Mouse (Mus musculus) hindbrain, embryonic 13.5 days (tissue): Measurements from ENCODE around the gene Ppm1m. TPM values are rescaled to one million over a fixed set of nuclear protein-coding genes. Genes with fewer than 3 reads are reported as not detected.
"Not testable (repeated sequence)": the region's sequence is repeated elsewhere in the genome, so short reads cannot be mapped to it uniquely, and the experiment has no call there.

Source experiments
- ATAC-seq: fragments of 200-750 bp; cut with Nextera tagmentation; 2 replicates; pipeline ENCODE4 v1.8.0; 2017; ENCODE audit warnings: moderate TSS enrichment; ENCODE audit not compliant: low FRiP score
- H3K27ac ChIP-seq: fragments of 300-500 bp; sonication (generic); 2 replicates; pipeline ENCODE4 v1.5.1; 2015; ENCODE audit warnings: inconsistent platforms, mild to moderate bottlenecking, moderate library complexity
- H3K27me3 ChIP-seq: fragments of 300-500 bp; sonication (generic); 2 replicates; pipeline ENCODE4 v1.6.1; 2015; ENCODE audit warnings: mild to moderate bottlenecking, inconsistent platforms
- H3K36me3 ChIP-seq: fragments of 300-500 bp; sonication (generic); 2 replicates; pipeline ENCODE4 v1.6.1; 2015; ENCODE audit warnings: mild to moderate bottlenecking, inconsistent platforms
- H3K4me1 ChIP-seq: fragments of 300-500 bp; sonication (generic); replicated peaks from 2 replicates; pipeline ENCODE4 v1.6.1; 2015; ENCODE audit warnings: inconsistent platforms
- H3K4me2 ChIP-seq: fragments of 300-500 bp; sonication (generic); 2 replicates; pipeline ENCODE4 v1.6.1; 2015; ENCODE audit warnings: inconsistent platforms, mild to moderate bottlenecking, moderate library complexity
- H3K4me3 ChIP-seq: fragments of 300-500 bp; sonication (generic); 2 replicates; pipeline ENCODE4 v1.5.1; 2015; ENCODE audit warnings: mild to moderate bottlenecking, inconsistent platforms
- H3K9ac ChIP-seq: fragments of 300-500 bp; sonication (generic); 2 replicates; pipeline ENCODE4 v1.6.1; 2015; ENCODE audit warnings: mild to moderate bottlenecking, inconsistent platforms
- H3K9me3 ChIP-seq: fragments of 300-500 bp; sonication (generic); 2 replicates; pipeline ENCODE4 v1.6.1; 2016; ENCODE audit warnings: inconsistent platforms
- WGBS: fragments of 180-500 bp; shearing (Covaris S2); methylation state at CpG from one replicate; pipeline ENCODE4 v1.1.7; 2015; 5-methylcytosine and 5-hydroxymethylcytosine counted together
- polyA plus RNA-seq: library from polyadenylated mRNA; unstranded; fragments of >200 nt; fragmentation: Nextera tagmentation; extraction: Ambion mirVana; gene quantifications from 2 replicates; pipeline ENCODE4 v1.2.1, GENCODE M21; 2015

Ppm1m gene
- polyA plus RNA-seq, 1 experiment from 2014 or later, result 19.0 TPM

GRCm38 (mm10) chr9:106176769-106177168 lies 22.8 kb downstream of the Ppm1m start:
- Histone ChIP-seq H3K27ac (no peak overlapping the region), H3K9ac (no peak overlapping the region), H3K4me1 (peaks cover 43% of the 10 kb centered on the region), H3K9me3 (no peaks in the 10 kb centered on the region), H3K4me3 (no peak overlapping the region), H3K36me3 (peaks cover 51% of the 10 kb centered on the region), H3K4me2 (no peak overlapping the region), H3K27me3 (no peaks in the 10 kb centered on the region)
- ATAC-seq, result no peak
- 87% methylated on average over 5 of the region's 5 CpGs for WGBS

- peaks cover 43% of the 10 kb centered on the region for H3K4me1 ChIP-seq
- WGBS, result 82% methylated on average over 3 of the region's 3 CpGs
- no peak overlapping the region for H3K9ac ChIP-seq
- ATAC-seq, result no peak
- H3K4me3 ChIP-seq, result no peak overlapping the region
- no peak overlapping the region for H3K4me2 ChIP-seq
- H3K27me3 ChIP-seq, result no peaks in the 10 kb centered on the region
- H3K27ac ChIP-seq, result no peak overlapping the region
- H3K36me3 ChIP-seq, result peaks cover 40% of the 10 kb centered on the region
- H3K9me3 ChIP-seq, result no peaks in the 10 kb centered on the region
Measured at GRCm38 (mm10) chr9:106175552-106176200, 23.9 kb downstream of the Ppm1m start.

DNA sequence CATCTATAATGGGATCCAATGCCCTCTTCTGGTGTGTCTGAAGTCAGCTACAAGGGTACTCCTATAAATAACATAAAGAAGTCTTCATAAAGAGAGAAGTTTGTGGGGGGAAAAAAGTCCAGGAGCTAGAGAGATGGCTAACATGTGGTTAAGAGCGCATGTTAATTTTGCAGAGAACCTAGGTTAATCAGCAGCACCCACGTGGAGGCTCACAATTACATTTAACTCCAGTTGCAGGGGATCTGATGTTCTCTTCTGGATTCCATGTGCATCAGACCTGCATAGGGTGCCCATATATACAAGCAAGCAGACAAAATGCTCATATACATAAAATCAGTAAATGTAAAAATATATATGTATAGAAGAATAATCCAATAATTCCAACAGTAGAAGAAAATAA lies 26.2 kb downstream of the Ppm1m start:
- peak overlapping the region; percentile 71 for H3K4me2 ChIP-seq
- no peaks in the 10 kb centered on the region for H3K9me3 ChIP-seq
- H3K4me3 ChIP-seq, result peak overlapping the region; percentile 93
- no peak overlapping the region for H3K27ac ChIP-seq
- peaks cover 51% of the 10 kb centered on the region for H3K4me1 ChIP-seq
- ATAC-seq, result no peak
- WGBS, result 56% methylated on average over 2 of the region's 2 CpGs
- no peaks in the 10 kb centered on the region for H3K27me3 ChIP-seq
- peaks cover 19% of the 10 kb centered on the region for H3K36me3 ChIP-seq
- no peak overlapping the region for H3K9ac ChIP-seq

GRCm38 (mm10) chr9:106172527-106172926 lies 27.0 kb downstream of the Ppm1m start:
- ATAC-seq, result no peak
- H3K9ac ChIP-seq, result no peak overlapping the region
- no peak overlapping the region for H3K27ac ChIP-seq
- H3K4me3 ChIP-seq, result peak overlapping the region; percentile 93
- H3K9me3 ChIP-seq, result no peaks in the 10 kb centered on the region
- peaks cover 12% of the 10 kb centered on the region for H3K36me3 ChIP-seq
- H3K4me2 ChIP-seq, result peak overlapping the region; percentile 71
- 30% methylated on average over 3 of the region's 3 CpGs for WGBS
- peaks cover 51% of the 10 kb centered on the region for H3K4me1 ChIP-seq
- H3K27me3 ChIP-seq, result no peaks in the 10 kb centered on the region

GRCm38 (mm10) chr9:106171346-106172158 lies 28.0 kb downstream of the Ppm1m start:
- Histone ChIP-seq H3K4me1 (peaks cover 51% of the 10 kb centered on the region), H3K4me3 (peak overlapping the region; percentile 93), H3K27ac (peak overlapping the region; percentile 99), H3K36me3 (0 out of 2 replicates have a peak, but pooled peaks cover 3% of the 10 kb centered on the region), H3K9me3 (no peaks in the 10 kb centered on the region), H3K9ac (peak overlapping the region; percentile 95), H3K4me2 (peak overlapping the region; percentile 71), H3K27me3 (no peaks in the 10 kb centered on the region)
- peak; percentile 70 for ATAC-seq
- WGBS, result under 1% methylated on average over 30 of the region's 30 CpGs

- peak; percentile 89 for ATAC-seq
- H3K4me3 ChIP-seq, result peak within 1 kb of the TSS; percentile 93
- peak within 1 kb of the TSS; percentile 95 for H3K9ac ChIP-seq
- peak within 1 kb of the TSS; percentile 71 for H3K4me2 ChIP-seq
- peak within 1 kb of the TSS; percentile 99 for H3K27ac ChIP-seq
- H3K36me3 ChIP-seq, result no peaks in the 10 kb centered on the region
- H3K4me1 ChIP-seq, result peaks cover 44% of the 10 kb centered on the region
- no peaks in the 10 kb centered on the region for H3K27me3 ChIP-seq
- under 1% methylated on average over 74 of the region's 81 CpGs for WGBS
- no peaks in the 10 kb centered on the region for H3K9me3 ChIP-seq
Measured at GRCm38 (mm10) chr9:106170556-106171345, 28.8 kb downstream of the Ppm1m start, which contains the start of gene Wdr82. Wdr82 (plus strand) TSS chr9:106170928.

- peak overlapping the region; percentile 71 for H3K4me2 ChIP-seq
- 0 out of 2 replicates have a peak overlapping the region, but pooled peaks have one; percentile 99 for H3K27ac ChIP-seq
- H3K9ac ChIP-seq, result peak overlapping the region; percentile 95; the same call in 1 of the 2 replicates
- WGBS, result 44% methylated on average over 6 of the region's 6 CpGs
- no peaks in the 10 kb centered on the region for H3K27me3 ChIP-seq
- peaks cover 36% of the 10 kb centered on the region for H3K4me1 ChIP-seq
- peak overlapping the region; percentile 93 for H3K4me3 ChIP-seq
- no peaks in the 10 kb centered on the region for H3K36me3 ChIP-seq
- ATAC-seq, result no peak
- H3K9me3 ChIP-seq, result no peaks in the 10 kb centered on the region
Measured at GRCm38 (mm10) chr9:106169917-106170316, 29.6 kb downstream of the Ppm1m start.

DNA sequence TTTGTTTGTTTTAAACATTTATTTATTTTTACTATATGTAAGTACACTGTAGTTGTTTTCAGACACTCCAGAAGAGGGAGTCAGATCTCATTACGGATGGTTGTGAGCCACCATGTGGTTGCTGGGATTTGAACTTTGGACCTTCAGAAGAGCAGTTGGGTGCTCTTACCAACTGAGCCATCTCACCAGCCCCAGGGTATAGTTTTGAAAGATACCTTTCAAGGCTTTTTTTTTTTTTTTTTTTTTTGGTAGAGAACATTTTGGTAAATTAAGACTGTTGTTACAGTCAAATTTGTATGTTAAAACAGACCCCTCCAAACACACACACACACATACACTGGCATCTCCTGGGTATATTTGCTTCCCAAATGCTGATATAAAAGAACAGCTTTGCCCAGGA lies 30.5 kb downstream of the Ppm1m start:
- H3K4me3 ChIP-seq, H3K36me3 ChIP-seq, ATAC-seq, H3K9me3 ChIP-seq, H3K4me2 ChIP-seq, H3K27me3 ChIP-seq, H3K9ac ChIP-seq, H3K27ac ChIP-seq: not testable (repeated sequence)
- H3K4me1 ChIP-seq, result peaks cover 28% of the 10 kb centered on the region
- 69% methylated on average over 1 of the region's 1 CpGs for WGBS

GRCm38 (mm10) chr9:106167703-106168102 lies 31.8 kb downstream of the Ppm1m start:
- Histone ChIP-seq H3K4me2 (no peak overlapping the region), H3K27me3 (no peaks in the 10 kb centered on the region), H3K4me1 (peaks cover 16% of the 10 kb centered on the region), H3K27ac (no peak overlapping the region), H3K9ac (no peak overlapping the region), H3K9me3 (no peaks in the 10 kb centered on the region), H3K4me3 (no peak overlapping the region), H3K36me3 (no peaks in the 10 kb centered on the region)
- ATAC-seq, result no peak
- 39% methylated on average over 1 of the region's 1 CpGs for WGBS

- no peak overlapping the region for H3K4me3 ChIP-seq
- H3K36me3 ChIP-seq, result no peaks in the 10 kb centered on the region
- no peaks in the 10 kb centered on the region for H3K9me3 ChIP-seq
- ATAC-seq, result no peak
- H3K4me2 ChIP-seq, result no peak overlapping the region
- H3K27me3 ChIP-seq, result no peaks in the 10 kb centered on the region; the same call in 1 of the 2 replicates
- no peak overlapping the region for H3K27ac ChIP-seq
- WGBS, result 82% methylated on average over 3 of the region's 3 CpGs
- peaks cover 12% of the 10 kb centered on the region for H3K4me1 ChIP-seq
- no peak overlapping the region for H3K9ac ChIP-seq
Measured at GRCm38 (mm10) chr9:106167241-106167640, 32.3 kb downstream of the Ppm1m start.

GRCm38 (mm10) chr9:106166709-106167108 lies 32.8 kb downstream of the Ppm1m start:
- Histone ChIP-seq H3K36me3 (no peaks in the 10 kb centered on the region), H3K4me3 (no peak overlapping the region), H3K27ac (no peak overlapping the region), H3K4me1 (peaks cover 8% of the 10 kb centered on the region), H3K4me2 (no peak overlapping the region), H3K9me3 (no peaks in the 10 kb centered on the region), H3K9ac (no peak overlapping the region), H3K27me3 (no peaks in the 10 kb centered on the region; the same call in 1 of the 2 replicates)
- 74% methylated on average over 2 of the region's 2 CpGs for WGBS
- no peak for ATAC-seq

- H3K4me1 ChIP-seq, result peaks cover 34% of the 10 kb centered on the region
- peak overlapping the region; percentile 64 for H3K4me2 ChIP-seq
- H3K27ac ChIP-seq, result peak overlapping the region; percentile 99
- H3K36me3 ChIP-seq, result no peaks in the 10 kb centered on the region; the same call in 1 of the 2 replicates
- no peaks in the 10 kb centered on the region for H3K9me3 ChIP-seq
- peak overlapping the region; percentile 49 for H3K4me3 ChIP-seq
- H3K9ac ChIP-seq, result peak overlapping the region; percentile 73
- no peak for ATAC-seq
- 48% methylated on average over 5 of the region's 5 CpGs for WGBS
- H3K27me3 ChIP-seq, result no peaks in the 10 kb centered on the region; the same call in 1 of the 2 replicates
Measured at GRCm38 (mm10) chr9:106160426-106160825, 39.1 kb downstream of the Ppm1m start.
